Mouse (Mus musculus) heart, embryonic 12.5 days (tissue): ENCODE data around the gene Prmt9. TPM values are rescaled to one million over a fixed set of nuclear protein-coding genes. Genes with fewer than 3 reads are reported as not detected.

Experiments used
- ATAC-seq: fragments of 200-750 bp; cut with Nextera tagmentation; 2 replicates; pipeline ENCODE4 v1.8.0; 2017; ENCODE audit warnings: moderate TSS enrichment, moderate library complexity; ENCODE audit not compliant: insufficient number of reproducible peaks, low FRiP score
- H3K27ac ChIP-seq: fragments of 300-500 bp; sonication (generic); 2 replicates; pipeline ENCODE4 v1.5.1; 2016; ENCODE audit warnings: mild to moderate bottlenecking, moderate library complexity; ENCODE audit not compliant: poor library complexity, severe bottlenecking
- H3K27me3 ChIP-seq: fragments of 300-500 bp; sonication (generic); replicated peaks from 2 replicates; pipeline ENCODE4 v1.6.1; 2016; ENCODE audit warnings: mild to moderate bottlenecking, moderate library complexity
- H3K36me3 ChIP-seq: fragments of 300-500 bp; sonication (generic); 2 replicates; pipeline ENCODE4 v1.6.1; 2016; ENCODE audit warnings: mild to moderate bottlenecking, moderate library complexity
- H3K4me1 ChIP-seq: fragments of 300-500 bp; sonication (generic); replicated peaks from 2 replicates; pipeline ENCODE4 v1.6.1; 2016; ENCODE audit warnings: mild to moderate bottlenecking
- H3K4me2 ChIP-seq: fragments of 300-500 bp; sonication (generic); 2 replicates; pipeline ENCODE4 v1.6.1; 2016; ENCODE audit warnings: mild to moderate bottlenecking, moderate library complexity
- H3K4me3 ChIP-seq: fragments of 300-500 bp; sonication (generic); 2 replicates; pipeline ENCODE4 v1.5.1; 2016; ENCODE audit warnings: mild to moderate bottlenecking
- H3K9ac ChIP-seq: fragments of 300-500 bp; sonication (generic); 2 replicates; pipeline ENCODE4 v1.6.1; 2016; ENCODE audit warnings: mild to moderate bottlenecking, moderate library complexity
- H3K9me3 ChIP-seq: fragments of 300-500 bp; sonication (generic); replicated peaks from 2 replicates; pipeline ENCODE4 v1.6.1; 2016; ENCODE audit warnings: mild to moderate bottlenecking, moderate library complexity
- WGBS: fragments of 180-500 bp; shearing (Covaris S2); methylation state at CpG from one replicate; pipeline ENCODE4 v1.1.7; 2016; 5-methylcytosine and 5-hydroxymethylcytosine counted together
- polyA plus RNA-seq: library from polyadenylated mRNA; unstranded; fragments of >200 nt; fragmentation: Nextera tagmentation; extraction: Ambion mirVana; gene quantifications from 2 replicates; pipeline ENCODE4 v1.2.1, GENCODE M21; 2016

Prmt9 gene
- polyA plus RNA-seq, 1 experiment from 2014 or later, result 14.4 TPM

DNA sequence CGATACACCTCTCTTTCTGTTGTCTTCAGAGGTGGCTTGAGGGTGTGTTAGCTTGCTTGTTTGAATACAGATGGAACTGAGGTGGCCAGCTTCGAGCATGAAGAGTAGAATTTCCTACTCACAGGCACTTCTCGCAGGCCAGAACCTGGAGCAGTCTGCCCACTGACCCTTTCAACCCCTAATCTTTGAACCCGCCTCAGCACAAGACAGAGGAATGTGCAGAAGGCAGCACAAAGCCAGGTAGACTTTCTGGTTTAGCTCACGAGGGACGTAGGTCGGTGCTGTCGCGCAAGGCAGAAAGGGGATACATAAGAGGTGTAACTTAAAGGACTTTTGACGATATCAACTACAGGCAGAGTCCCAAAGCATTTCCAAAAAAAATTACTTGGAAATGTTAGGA, 32.4 kb upstream of the Prmt9 start:
- H3K9ac ChIP-seq, result peak overlapping the region; percentile 94
- H3K27me3 ChIP-seq, result no peaks in the 10 kb centered on the region
- no peak for ATAC-seq
- H3K27ac ChIP-seq, result peak overlapping the region; percentile 92
- H3K4me1 ChIP-seq, result peaks cover 37% of the 10 kb centered on the region
- peak overlapping the region; percentile 87 for H3K4me3 ChIP-seq
- H3K4me2 ChIP-seq, result peak overlapping the region; percentile 87
- H3K36me3 ChIP-seq, result no peaks in the 10 kb centered on the region; the same call in 1 of the 2 replicates
- WGBS, result 6% methylated on average over 10 of the region's 10 CpGs
- no peaks in the 10 kb centered on the region for H3K9me3 ChIP-seq

DNA sequence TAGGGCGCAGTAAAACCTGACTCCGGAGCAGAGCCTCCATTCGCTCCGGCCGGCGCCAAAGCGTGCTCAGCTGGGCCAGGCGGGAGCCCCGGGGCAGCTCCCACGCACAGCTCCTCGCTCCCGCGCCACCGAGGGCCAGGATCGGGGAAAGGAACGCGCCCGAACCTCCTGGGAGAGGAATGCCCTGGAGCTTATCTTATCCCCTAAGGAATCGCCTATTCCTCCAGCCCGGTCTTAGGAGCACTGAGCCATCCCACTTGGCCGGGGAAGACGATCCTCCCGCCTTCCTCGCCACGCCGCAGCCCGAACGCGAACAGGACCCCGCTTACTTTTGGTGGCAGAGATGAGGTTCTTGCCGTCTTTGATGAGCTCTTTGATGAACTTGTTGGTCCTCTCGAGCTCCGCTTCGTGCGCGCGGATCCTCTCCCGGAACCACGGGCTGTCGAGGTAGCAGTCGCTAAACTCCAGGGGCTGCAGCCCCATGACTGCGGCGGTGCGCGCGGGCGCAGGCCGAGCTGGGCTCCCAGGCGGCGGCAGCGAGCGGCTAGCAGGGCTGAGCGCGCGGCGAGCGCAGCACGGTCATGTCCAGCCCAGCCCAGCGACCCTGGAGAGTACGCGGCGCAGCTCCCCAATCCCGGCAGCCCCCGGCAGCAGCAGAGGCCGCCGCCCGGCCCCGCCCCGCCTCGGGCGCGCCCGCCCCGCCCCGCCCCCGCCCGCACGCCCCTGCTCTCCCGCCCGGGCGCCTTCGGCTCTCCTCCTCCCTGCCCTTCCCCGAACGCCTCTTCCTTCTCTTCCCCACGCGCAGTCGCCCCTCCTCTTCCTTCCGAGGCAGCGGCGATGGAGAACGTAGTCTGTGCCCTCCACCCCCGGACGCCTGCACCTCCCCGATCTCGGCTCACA, 31.6 kb upstream of the Prmt9 start, which contains the start of gene Arhgap10:
Gene Arhgap10 (minus strand): TSS at position 653 of the 900 bp plus-strand sequence.
- under 1% methylated on average over 84 of the region's 95 CpGs for WGBS
- no peaks in the 10 kb centered on the region for H3K27me3 ChIP-seq
- peak within 1 kb of the TSS; percentile 94 for H3K9ac ChIP-seq
- peak within 1 kb of the TSS; percentile 92 for H3K27ac ChIP-seq
- H3K4me1 ChIP-seq, result peaks cover 40% of the 10 kb centered on the region
- H3K4me2 ChIP-seq, result peak within 1 kb of the TSS; percentile 87
- ATAC-seq, result peak; percentile 90
- no peaks in the 10 kb centered on the region for H3K9me3 ChIP-seq
- no peaks in the 10 kb centered on the region; the same call in 1 of the 2 replicates for H3K36me3 ChIP-seq
- peak within 1 kb of the TSS; percentile 87 for H3K4me3 ChIP-seq

DNA sequence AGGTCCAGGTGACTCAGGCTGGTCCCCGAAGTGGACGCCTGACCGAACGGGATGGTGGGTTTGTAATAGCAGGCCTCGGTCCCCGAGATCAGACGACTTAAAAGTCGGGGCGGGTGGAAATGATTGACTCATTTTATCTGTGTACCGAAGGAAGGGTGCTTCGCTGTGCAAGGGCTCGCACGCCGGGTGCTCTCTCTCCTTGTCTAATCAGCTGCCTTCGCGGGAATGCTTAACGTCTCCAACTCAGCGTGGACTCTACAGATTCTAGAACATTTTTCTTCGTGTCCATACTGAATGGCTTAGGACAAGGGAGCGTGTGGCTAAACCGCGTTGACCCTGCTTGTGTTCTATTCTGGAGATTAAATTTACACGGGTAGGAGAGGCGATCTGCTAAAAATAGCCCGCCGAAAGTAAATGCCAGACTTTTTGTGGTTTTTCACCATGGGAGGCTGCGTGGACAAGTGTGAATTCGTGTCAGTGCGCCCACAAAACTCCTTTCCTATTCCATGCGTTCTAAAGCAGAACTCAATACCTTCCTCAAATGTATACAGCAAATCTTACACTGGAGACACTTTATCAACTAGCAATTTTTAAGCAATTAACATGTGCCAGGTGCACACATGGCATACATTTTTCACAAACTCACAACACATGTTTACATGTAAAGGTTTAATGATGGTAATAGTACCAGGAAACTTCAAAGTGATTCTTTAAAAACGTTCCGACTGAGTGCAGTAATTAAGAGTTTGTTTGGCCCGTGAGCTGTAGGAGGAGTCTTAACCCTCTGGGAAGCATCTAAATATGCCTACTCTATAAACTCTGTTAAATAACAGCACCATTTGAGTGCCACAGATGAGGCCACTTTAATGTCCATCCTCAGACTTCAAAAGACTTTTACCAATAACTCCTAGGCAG, 30.7 kb upstream of the Prmt9 start:
- H3K9me3 ChIP-seq, result no peaks in the 10 kb centered on the region
- peak overlapping the region; percentile 92 for H3K27ac ChIP-seq
- peak; percentile 58 for ATAC-seq
- H3K4me3 ChIP-seq, result peak overlapping the region; percentile 87
- H3K4me2 ChIP-seq, result peak overlapping the region; percentile 87
- peak overlapping the region; percentile 94 for H3K9ac ChIP-seq
- no peaks in the 10 kb centered on the region; the same call in 1 of the 2 replicates for H3K36me3 ChIP-seq
- WGBS, result 6% methylated on average over 33 of the region's 33 CpGs
- peaks cover 47% of the 10 kb centered on the region for H3K4me1 ChIP-seq
- no peaks in the 10 kb centered on the region for H3K27me3 ChIP-seq

DNA sequence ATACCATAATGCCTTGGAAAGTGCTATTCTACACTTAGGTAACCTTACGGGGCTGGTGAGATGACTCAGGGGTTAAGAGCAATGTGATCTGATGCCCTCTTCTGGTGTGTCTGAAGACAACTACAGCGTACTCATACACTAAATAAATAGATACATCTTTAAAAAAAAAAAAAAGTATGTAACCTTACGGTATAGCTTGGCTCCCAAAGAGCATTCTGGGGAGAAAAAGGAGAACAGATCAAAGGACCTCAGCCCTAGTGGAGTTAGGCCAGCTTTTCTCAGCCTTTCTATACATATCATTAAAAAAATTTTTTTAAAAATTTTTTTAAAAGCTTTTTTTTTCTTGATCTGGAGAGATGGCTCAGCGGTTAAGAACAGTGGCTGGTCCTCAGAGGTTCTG, 28.6 kb upstream of the Prmt9 start:
- no peak overlapping the region for H3K4me3 ChIP-seq
- no peak overlapping the region for H3K27ac ChIP-seq
- WGBS, result 93% methylated on average over 4 of the region's 4 CpGs
- no peaks in the 10 kb centered on the region; the same call in 1 of the 2 replicates for H3K36me3 ChIP-seq
- H3K9me3 ChIP-seq, result no peaks in the 10 kb centered on the region
- no peaks in the 10 kb centered on the region for H3K27me3 ChIP-seq
- no peak overlapping the region for H3K9ac ChIP-seq
- H3K4me1 ChIP-seq, result peaks cover 48% of the 10 kb centered on the region
- H3K4me2 ChIP-seq, result no peak overlapping the region
- ATAC-seq, result no peak

DNA sequence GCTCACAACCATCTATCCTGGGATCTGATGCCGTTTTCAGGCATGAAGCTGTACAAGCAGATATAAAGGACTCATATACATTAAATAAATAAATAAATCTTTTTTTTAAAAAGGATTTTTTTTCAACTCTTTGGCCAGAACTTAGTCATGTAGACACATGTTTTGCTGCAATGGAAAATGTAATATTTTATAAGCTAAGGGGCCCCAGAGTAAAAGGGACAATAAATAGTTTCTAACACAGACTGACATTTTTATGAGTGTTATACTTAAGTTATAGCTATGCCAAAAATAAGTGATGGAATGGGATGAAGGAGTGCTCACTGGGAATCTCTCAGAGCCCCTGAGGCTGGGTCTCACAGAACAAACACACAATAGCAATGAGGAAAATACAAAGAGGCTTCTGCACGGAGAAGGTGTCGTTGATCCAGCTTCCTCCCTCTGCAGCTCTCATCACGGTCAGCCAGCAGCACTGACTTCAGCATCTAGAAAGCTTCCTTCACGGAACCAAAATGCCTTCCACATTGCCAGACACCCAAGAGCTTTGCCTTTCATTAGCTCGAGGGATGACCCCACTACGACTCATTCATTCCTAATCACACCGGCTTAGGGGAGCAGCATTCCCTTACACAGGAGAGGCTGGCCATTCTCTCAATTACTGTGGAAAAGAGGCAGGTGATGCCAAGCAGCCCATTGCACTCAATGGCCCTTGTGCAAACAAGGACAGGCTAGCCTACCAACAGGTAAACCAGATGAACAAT, 28.0 kb upstream of the Prmt9 start:
- 84% methylated on average over 8 of the region's 8 CpGs for WGBS
- Histone ChIP-seq H3K36me3 (no peaks in the 10 kb centered on the region; the same call in 1 of the 2 replicates), H3K27ac (no peak overlapping the region), H3K4me1 (peaks cover 42% of the 10 kb centered on the region), H3K9ac (no peak overlapping the region), H3K27me3 (no peaks in the 10 kb centered on the region), H3K9me3 (no peaks in the 10 kb centered on the region), H3K4me3 (no peak overlapping the region), H3K4me2 (no peak overlapping the region)
- ATAC-seq, result no peak

- ATAC-seq, result no peak
- H3K4me2 ChIP-seq, result no peak overlapping the region
- no peaks in the 10 kb centered on the region for H3K27me3 ChIP-seq
- no peak overlapping the region; the same call in 1 of the 2 replicates for H3K27ac ChIP-seq
- H3K36me3 ChIP-seq, result no peaks in the 10 kb centered on the region; the same call in 1 of the 2 replicates
- H3K4me3 ChIP-seq, result no peak overlapping the region
- no peaks in the 10 kb centered on the region for H3K9me3 ChIP-seq
- peaks cover 35% of the 10 kb centered on the region for H3K4me1 ChIP-seq
- WGBS, result 87% methylated on average over 8 of the region's 8 CpGs
- H3K9ac ChIP-seq, result no peak overlapping the region
Measured at GRCm38 (mm10) chr8:77522984-77523383, 26.2 kb upstream of the Prmt9 start.

DNA sequence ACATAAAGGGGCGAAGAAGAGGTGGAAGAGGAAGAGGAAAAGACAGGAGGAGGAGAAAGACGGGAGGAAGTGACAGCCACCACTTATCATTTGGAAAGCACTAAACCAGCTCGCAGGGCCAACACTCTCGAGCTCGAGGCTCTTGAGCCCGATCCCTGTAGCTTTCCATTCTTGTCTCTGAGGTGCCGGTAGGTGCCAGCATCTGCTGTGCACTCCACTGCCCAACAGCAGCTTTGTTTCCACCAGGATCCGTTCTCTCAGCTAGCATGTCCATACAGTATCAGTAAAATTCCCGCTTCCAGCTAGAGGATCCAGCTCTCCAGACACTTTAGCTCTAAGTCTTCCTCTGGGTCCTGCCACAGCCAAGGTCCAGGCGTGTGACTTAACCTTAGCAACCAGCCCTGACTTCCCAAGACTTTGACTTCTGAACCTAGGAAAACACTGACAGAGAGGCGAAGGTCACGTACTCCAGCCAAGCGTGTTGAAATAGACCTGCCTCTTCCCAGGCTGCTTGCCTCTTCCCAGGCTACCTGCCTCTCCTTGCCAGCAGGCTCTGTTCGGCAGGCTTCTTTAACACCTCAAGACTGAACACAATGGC, 25.1 kb upstream of the Prmt9 start:
- Histone ChIP-seq H3K9me3 (no peaks in the 10 kb centered on the region), H3K27ac (no peak overlapping the region), H3K4me1 (peaks cover 28% of the 10 kb centered on the region), H3K4me3 (no peak overlapping the region), H3K27me3 (no peaks in the 10 kb centered on the region), H3K36me3 (no peaks in the 10 kb centered on the region; the same call in 1 of the 2 replicates), H3K9ac (no peak overlapping the region), H3K4me2 (peak overlapping the region; percentile 37)
- ATAC-seq, result no peak
- 46% methylated on average over 14 of the region's 14 CpGs for WGBS

GRCm38 (mm10) chr8:77524906-77525305, 24.3 kb upstream of the Prmt9 start:
- no peak overlapping the region for H3K27ac ChIP-seq
- no peak overlapping the region for H3K9ac ChIP-seq
- H3K27me3 ChIP-seq, result no peaks in the 10 kb centered on the region
- WGBS, result 92% methylated on average over 2 of the region's 2 CpGs
- H3K4me2 ChIP-seq, result no peak overlapping the region
- H3K36me3 ChIP-seq, result no peaks in the 10 kb centered on the region; the same call in 1 of the 2 replicates
- peaks cover 24% of the 10 kb centered on the region for H3K4me1 ChIP-seq
- H3K9me3 ChIP-seq, result no peaks in the 10 kb centered on the region
- ATAC-seq, result no peak
- no peak overlapping the region for H3K4me3 ChIP-seq

GRCm38 (mm10) chr8:77526130-77526529, 23.1 kb upstream of the Prmt9 start:
- Histone ChIP-seq H3K27me3 (no peaks in the 10 kb centered on the region), H3K9me3 (no peaks in the 10 kb centered on the region), H3K36me3 (no peaks in the 10 kb centered on the region; the same call in 1 of the 2 replicates), H3K4me3 (no peak overlapping the region), H3K4me2 (no peak overlapping the region), H3K4me1 (peaks cover 24% of the 10 kb centered on the region), H3K27ac (no peak overlapping the region), H3K9ac (no peak overlapping the region)
- no peak for ATAC-seq
- WGBS, result 89% methylated on average over 8 of the region's 8 CpGs

DNA sequence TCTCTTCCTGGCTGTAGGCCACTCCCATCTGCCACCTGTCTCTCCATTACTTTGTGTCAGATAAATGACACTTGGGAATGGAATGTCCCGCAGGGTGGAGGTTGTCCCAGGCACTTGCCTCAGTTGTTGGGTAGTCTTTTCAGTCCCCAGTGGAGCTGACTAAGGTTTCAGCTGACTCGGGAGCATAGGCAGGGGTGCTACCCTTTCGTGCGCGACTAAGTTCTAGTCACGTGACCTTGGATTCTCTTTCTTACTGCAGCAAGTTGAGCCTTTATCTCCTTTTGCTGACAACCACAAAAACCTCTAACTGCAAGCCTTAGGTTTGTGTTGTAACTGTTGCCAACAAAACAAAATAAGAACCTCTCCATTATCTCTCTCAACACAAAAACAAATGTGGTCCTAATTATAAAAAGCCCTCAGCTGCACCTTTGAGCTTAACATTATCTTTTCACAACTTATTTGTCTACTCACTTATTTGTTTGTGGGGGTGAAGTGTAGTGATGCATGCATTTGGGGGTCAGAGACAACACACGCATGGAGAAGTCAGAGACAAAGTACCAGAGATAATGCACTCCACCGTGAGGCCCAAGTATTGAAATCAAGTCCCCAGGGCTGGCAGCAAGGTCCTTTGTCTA, 14.7 kb upstream of the Prmt9 start:
- no peaks in the 10 kb centered on the region for H3K4me1 ChIP-seq

More for the DNA sequence above, 14.7 kb upstream of the Prmt9 start:
- Histone ChIP-seq H3K9me3 (no peaks in the 10 kb centered on the region), H3K4me2 (no peak overlapping the region), H3K4me3 (no peak overlapping the region), H3K27ac (no peak overlapping the region), H3K36me3 (no peaks in the 10 kb centered on the region), H3K27me3 (no peaks in the 10 kb centered on the region), H3K9ac (no peak overlapping the region)
- 0 out of 2 replicates have a peak, but pooled peaks have one; percentile 29 for ATAC-seq
- WGBS, result 50% methylated on average over 8 of the region's 8 CpGs
